Mouse (Mus musculus) cerebellum, adult 2 months (tissue): Measurements from ENCODE around the gene Xbp1.

Experiments
- CTCF ChIP-seq: fragments of 200-500 bp; IDR thresholded peaks from 2 replicates; pipeline ENCODE4 v1.5.1; 2011; ENCODE audit warnings: low read depth, mild to moderate bottlenecking, control low read depth, low read length, moderate library complexity, borderline replicate concordance; ENCODE audit not compliant: insufficient read depth
- POLR2A ChIP-seq: fragments of 200-500 bp; IDR thresholded peaks from 2 replicates; pipeline ENCODE4 v1.6.1; 2011; ENCODE audit warnings: low read length, control low read depth, borderline replicate concordance; ENCODE audit not compliant: insufficient read depth

DNA sequence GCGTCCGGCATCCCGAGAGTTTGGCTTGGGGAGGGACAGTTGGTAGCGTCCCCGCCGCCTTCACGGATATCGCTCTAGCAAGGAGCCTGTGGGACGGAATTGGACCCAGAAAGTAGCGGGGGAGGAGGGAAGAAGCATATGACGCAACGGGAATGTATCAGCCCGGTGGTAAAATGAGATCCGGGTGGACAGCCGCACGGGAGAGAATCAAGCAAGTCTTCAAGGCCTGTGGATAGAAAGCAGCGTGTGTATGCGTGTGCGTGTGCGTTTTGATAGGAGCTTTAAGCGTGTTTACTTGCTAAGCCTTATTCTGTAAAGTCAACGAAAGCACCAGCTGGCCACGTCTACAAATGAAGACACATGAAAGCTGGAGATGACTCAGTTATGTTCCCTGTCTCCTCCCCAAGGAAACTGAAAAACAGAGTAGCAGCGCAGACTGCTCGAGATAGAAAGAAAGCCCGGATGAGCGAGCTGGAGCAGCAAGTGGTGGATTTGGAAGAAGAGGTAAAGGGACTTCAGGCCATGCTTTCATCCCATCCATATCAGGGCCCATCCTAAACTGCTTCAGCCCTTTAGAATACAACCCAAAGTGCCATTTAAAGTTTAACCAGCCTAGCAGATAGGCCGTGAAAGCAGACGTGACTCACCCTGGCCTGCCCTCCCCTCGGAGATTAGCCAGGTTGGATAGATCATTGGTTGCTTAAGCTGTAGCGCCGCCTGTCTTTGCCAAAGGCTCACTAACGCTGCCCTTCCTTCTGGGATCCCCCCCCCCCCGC, 1.2 kb downstream of the Xbp1 start:
- TF ChIP-seq CTCF, result peak; percentile 49; the same call in 1 of the 2 replicates
- no peak for TF ChIP-seq POLR2A
